Mouse (Mus musculus) gastrocnemius, postnatal 10 days (tissue): ENCODE data around the gene Fam83d. TPM values are rescaled to one million over a fixed set of nuclear protein-coding genes. Genes with fewer than 3 reads are reported as not detected.

Source experiments
- DNase-seq: peaks from one replicate; pipeline ENCODE4 v3.0.0; 2021; ENCODE audit warnings: mixed read lengths
- microRNA-seq, 2 experiments: library from miRNA; unstranded; fragments of <30 nt; microRNA quantifications; one replicate each; pipeline ENCODE4 v1.2.0; 2021
- total RNA-seq, 2 experiments: library from RNA; stranded (reverse); gene quantifications; 2 replicates each; pipeline ENCODE4 v1.2.3; 2021

Fam83d gene
- total RNA-seq, 2 experiments from 2014 or later: 8.6 to 10.4 TPM

DNA sequence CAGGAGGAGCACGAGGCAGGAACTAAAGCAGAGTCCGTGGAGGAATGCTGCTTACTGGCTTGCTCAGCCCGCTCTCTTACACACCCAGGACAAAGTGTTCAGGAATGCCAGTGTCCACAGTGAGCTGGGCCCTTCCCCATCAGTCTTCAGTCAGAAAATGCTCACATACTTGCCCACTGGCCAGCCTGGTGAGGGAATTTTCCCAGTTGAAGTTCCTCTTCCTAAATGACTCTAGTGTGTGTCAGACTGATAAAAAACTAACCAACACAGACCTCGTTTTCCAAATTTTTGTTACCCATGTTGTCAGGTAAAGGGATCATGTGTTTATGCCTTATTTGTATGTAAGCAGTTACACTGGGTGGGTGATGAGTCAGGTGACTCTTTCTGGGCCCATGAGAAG lies 48.3 kb downstream of the Fam83d start:
- DNase-seq: no peak

DNA sequence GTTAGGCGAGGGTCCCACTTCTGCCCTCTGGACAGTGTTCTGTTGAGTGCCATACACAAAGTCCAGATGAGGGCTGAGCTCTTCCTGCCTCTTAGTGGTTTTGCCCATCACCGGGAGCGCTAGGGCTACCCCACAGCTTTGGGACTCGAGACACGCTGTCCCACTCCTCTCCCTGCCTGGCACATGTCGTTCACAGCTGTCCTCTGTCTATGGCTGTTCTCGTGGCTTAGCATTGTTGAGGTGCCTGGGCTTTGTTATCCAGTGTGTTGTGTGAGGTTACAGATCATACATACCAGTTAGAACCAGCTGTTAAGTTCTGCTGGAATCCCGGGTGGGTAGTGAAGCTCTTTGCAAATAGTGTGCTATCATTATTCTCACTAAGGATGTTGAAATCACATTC lies 49.8 kb downstream of the Fam83d start:
- no peak for DNase-seq

DNA sequence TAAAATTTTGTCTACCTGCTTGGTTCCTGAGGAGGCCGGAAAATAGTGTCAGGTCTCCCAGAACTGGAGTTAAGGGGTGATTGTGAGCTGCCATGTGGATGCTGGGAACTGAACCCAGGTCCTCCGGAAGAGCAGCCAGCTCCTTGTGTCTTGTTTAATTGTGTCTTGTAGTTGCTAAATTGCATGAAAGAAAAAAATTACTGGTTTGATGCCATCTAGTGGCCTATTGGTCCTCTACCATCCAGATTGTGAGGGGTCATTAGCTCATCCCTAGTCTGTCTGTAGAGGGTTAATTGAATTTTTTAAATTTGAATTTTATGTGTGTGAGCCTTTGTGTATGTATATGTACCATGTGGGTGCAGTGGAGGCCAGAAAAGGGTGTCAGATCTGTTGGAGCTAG lies 60.2 kb downstream of the Fam83d start:
- DNase-seq: no peak

DNA sequence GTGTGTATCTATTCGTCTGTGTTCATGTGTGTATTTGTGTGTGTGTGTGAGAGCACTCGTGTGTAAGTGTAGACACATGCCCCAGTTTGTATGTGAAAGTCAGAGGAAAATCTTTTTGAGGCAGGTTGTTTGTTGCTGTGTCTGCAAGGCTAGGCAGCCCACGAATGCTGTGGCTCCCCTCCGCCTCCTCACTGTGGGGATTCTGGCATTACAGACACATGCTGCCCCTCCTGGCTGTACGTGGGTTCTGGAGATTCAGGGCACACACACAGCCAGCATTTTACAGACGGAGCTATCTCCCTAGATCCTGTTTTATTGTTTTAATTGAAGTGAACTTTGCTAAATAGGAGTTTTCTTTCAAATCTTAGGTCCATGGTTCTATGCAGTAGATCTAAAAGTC lies 61.9 kb downstream of the Fam83d start:
- no peak for DNase-seq

DNA sequence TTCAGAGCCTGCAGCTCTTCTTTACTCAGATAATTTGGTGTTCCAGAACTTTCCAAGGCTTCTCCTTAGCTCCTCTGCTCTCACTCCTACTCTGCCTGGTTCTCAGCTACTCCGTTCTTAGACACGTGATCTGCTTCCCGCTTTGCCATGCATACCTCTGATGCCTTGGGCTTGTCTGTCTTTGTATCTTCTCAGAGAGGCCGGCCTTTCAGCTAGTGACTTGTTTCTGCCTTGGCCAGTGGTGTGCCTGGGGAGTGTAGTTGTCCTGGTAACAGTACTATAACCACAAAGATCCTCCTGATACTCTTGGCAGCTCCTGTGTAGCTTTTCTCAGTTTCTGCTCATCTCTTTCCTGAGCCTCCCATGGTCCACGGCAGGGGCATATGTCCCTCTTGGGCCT lies 65.3 kb downstream of the Fam83d start:
- no peak for DNase-seq

DNA sequence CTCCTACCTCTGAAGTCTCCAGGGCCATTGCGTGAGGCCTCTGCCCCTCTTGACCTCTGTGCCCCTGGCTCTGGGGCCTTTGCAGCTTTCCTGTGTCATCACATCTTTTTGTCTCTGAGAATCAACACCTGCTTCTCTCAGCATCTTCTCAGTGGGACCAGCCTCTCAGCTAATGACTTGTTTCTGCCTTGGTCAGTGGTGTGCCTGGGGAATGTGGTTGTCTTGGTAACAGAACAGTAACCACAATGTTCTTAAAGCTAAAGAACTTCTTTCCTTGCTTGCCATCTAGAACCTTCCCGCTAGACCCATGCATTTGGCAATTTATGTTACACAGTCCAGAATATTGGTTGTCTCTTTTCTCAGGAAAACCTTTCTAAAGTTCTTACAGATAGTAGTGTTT lies 65.8 kb downstream of the Fam83d start:
- no peak for DNase-seq

Small RNAs within 50 kb of the gene (microRNA-seq; reads per million reads assigned to microRNA genes)
- 0 reads per million in 2 experiments for gene Gm26141

Other genes with a start within 250 kb of the Fam83d start
- under 1 TPM in 1 of 2 experiments, not detected in 1; 0.11 TPM for gene Slc32a1, start 157.3 kb upstream of the Fam83d start, total RNA-seq
- 1 to 10 TPM; 4.1 to 6.2 TPM for gene Actr5, start 143.2 kb upstream of the Fam83d start, total RNA-seq
- 1 to 10 TPM; 8.3 to 9.0 TPM for gene Ppp1r16b, start 102.7 kb upstream of the Fam83d start, total RNA-seq
- 10 to 100 TPM in 1 of 2 experiments, 1 to 10 TPM in 1; 8.2 to 12.9 TPM for gene Dhx35, start 26.7 kb downstream of the Fam83d start, total RNA-seq